16 mouse cellular contexts compared by ENCODE assay signal in genomic region chr13:62970515-62971269, GRCm38 (mm10). TPM values are rescaled to one million over a fixed set of nuclear protein-coding genes. Genes with fewer than 3 reads are reported as not detected.
A peak's percentile ranks its signal among the peaks of the same experiment; 100 is the strongest.
DNase-seq lines count a peak whose midpoint lies in the region; ATAC-seq and TF ChIP-seq lines count a peak whose summit lies in the region.
"Had no signal": no experiment of that assay in that cellular context is flagged by ENCODE, and none has a peak within 500 bp of the region (broad histone marks: within the 10 kb centered on the region; RNA-seq: fewer than 3 reads in every experiment).

No protein-coding gene starts in this region.

- no peaks in the 10 kb centered on the region for H3K36me3 ChIP-seq in lung, postnatal 0 days (ENCODE audit: insufficient read depth, low read length)
- H3K36me3 ChIP-seq: neural tube, embryonic 15.5 days; stomach, embryonic 15.5 days had no signal

- intact Hi-C loops in heart, postnatal 10 days (cut with DNase I), result no loop called here

- TF ChIP-seq EP300 in lung, postnatal 0 days (IDR thresholded peaks at IDR 0.05), result no peak

- no peak for TF ChIP-seq CTCF in lung, postnatal 0 days (IDR thresholded peaks at IDR 0.05)

- no peaks in the 10 kb centered on the region for H3K9me3 ChIP-seq in lung, postnatal 0 days (ENCODE audit: low read length)
- H3K9me3 ChIP-seq: G1E; neural tube, embryonic 15.5 days; stomach, embryonic 15.5 days had no signal

- H3K4me2 ChIP-seq in lung, postnatal 0 days (replicated peaks; ENCODE audit: low read depth, low read length), result no peak overlapping the region
- H3K4me2 ChIP-seq: neural tube, embryonic 15.5 days; stomach, embryonic 15.5 days had no signal

- no peak overlapping the region for H3K4me3 ChIP-seq in lung, postnatal 0 days (ENCODE audit: low read depth, low read length)
- H3K4me3 ChIP-seq: layer of hippocampus, adult 2 months; neural tube, embryonic 15.5 days; stomach, embryonic 15.5 days had no signal

- H3K4me1 ChIP-seq in lung, postnatal 0 days (ENCODE audit: insufficient read depth, low read depth, low read length), result no peaks in the 10 kb centered on the region

- DNase-seq in adrenal gland, postnatal 14 days, result peak; percentile 16
- no peak for DNase-seq in adrenal gland, adult 2 months
- no peak for DNase-seq in lung, postnatal 0 days (ENCODE audit: low spot score)
- no peak for DNase-seq in lung, adult 18-20 months
- DNase-seq in heart, postnatal 10 days, result peak; percentile 63 to 67
- DNase-seq in telencephalon, adult 2 months (ENCODE audit: low read depth, low spot score), result peak; percentile 73
- DNase-seq in yolk sac, embryonic 10.5 days (ENCODE audit: low spot score), result no peak
- DNase-seq: lung, postnatal 14 days had no signal

- ATAC-seq in lung, postnatal 0 days, result 0 out of 2 replicates have a peak, but pooled peaks have one; percentile 16
- ATAC-seq in CD4-positive, CD25-positive, alpha-beta regulatory T cell, adult 4 months, result no peak
- ATAC-seq: forebrain, embryonic 14.5 days; intestine, postnatal 0 days; midbrain, embryonic 16.5 days had no signal

- H3K27ac ChIP-seq in lung, postnatal 0 days (ENCODE audit: low read length), result no peak overlapping the region
- H3K27ac ChIP-seq: layer of hippocampus, adult 2 months; neural tube, embryonic 15.5 days; stomach, embryonic 15.5 days had no signal

- H3K9ac ChIP-seq in lung, postnatal 0 days (replicated peaks; ENCODE audit: low read depth), result no peak overlapping the region
- H3K9ac ChIP-seq: neural tube, embryonic 15.5 days; stomach, embryonic 15.5 days had no signal

- no peaks in the 10 kb centered on the region for H3K27me3 ChIP-seq in lung, postnatal 0 days (replicated peaks; ENCODE audit: insufficient read depth, low read length)
- H3K27me3 ChIP-seq: neural tube, embryonic 15.5 days; stomach, embryonic 15.5 days had no signal

- WGBS in lung, postnatal 0 days, result 76% methylated on average over 11 of the region's 11 CpGs

RNA-seq across cellular contexts. Expression of gene 2010111I01Rik, which starts 6.0 kb away (rescaled TPM):
- total RNA-seq in adrenal gland, postnatal 14 days (2021), result 78.4 and 78.9 TPM in 2 replicates
- 10 to 100 TPM; 62.1 to 99.2 TPM for total RNA-seq in adrenal gland, adult 2 months (2021)
- polyA plus RNA-seq in adrenal gland, adult 2 months (2012; rRNA removed), result 39.4 and 39.9 TPM in 2 replicates
- polyA plus RNA-seq in lung, postnatal 0 days (2015; fragmentation: Nextera tagmentation; extraction: Ambion mirVana), result 128 and 130 TPM in 2 replicates
- 100 to 1,000 TPM; 121 to 143 TPM for total RNA-seq in heart, postnatal 10 days (2021)
- polyA plus RNA-seq in CD4-positive, CD25-positive, alpha-beta regulatory T cell, adult 4 months (2017; shearing (Covaris generic)), result 100 to 1,000 TPM; 224 to 233 TPM

Comparison
In these comparisons a context has a peak if more than half of its experiments do, and no peak if none do; other contexts are left out.
1. DNase-seq: peak in adrenal gland, postnatal 14 days (single experiment), heart, postnatal 10 days (2 of 2) and telencephalon, adult 2 months (single experiment); none in adrenal gland, adult 2 months (single experiment), lung, postnatal 0 days (single experiment), lung, adult 18-20 months (0 of 2) and yolk sac, embryonic 10.5 days (single experiment).